Mouse (Mus musculus) large intestine, adult 2 months (tissue): Measurements from ENCODE around the gene Afm. TPM values are rescaled to one million over a fixed set of nuclear protein-coding genes. Genes with fewer than 3 reads are reported as not detected.

ENCODE experiments used
- DNase-seq: peaks from one replicate; pipeline ENCODE4 v3.0.0-alpha.2; 2012; ENCODE audit warnings: low read depth, low spot score
- WGBS: fragments of 180-500 bp; shearing (Covaris S2); methylation state at CpG from one replicate; pipeline ENCODE4 v1.1.7; 2018; 5-methylcytosine and 5-hydroxymethylcytosine counted together
- polyA plus RNA-seq: library from polyadenylated mRNA; depleted of rRNA; stranded (reverse); fragments of >200 nt; gene quantifications from 2 replicates; pipeline ENCODE4 v1.2.3, GENCODE M21; 2012; rRNA removed

Afm gene
- polyA plus RNA-seq: 0.14 TPM in 1 of 2 replicates, not detected in the other

- peak; percentile 28 for DNase-seq
- 34% methylated on average over 6 of the region's 6 CpGs for WGBS
Observed at GRCm38 (mm10) chr5:90518356-90519100, at the start of gene Afm. Gene Afm (plus strand): TSS chr5:90518932.

DNA sequence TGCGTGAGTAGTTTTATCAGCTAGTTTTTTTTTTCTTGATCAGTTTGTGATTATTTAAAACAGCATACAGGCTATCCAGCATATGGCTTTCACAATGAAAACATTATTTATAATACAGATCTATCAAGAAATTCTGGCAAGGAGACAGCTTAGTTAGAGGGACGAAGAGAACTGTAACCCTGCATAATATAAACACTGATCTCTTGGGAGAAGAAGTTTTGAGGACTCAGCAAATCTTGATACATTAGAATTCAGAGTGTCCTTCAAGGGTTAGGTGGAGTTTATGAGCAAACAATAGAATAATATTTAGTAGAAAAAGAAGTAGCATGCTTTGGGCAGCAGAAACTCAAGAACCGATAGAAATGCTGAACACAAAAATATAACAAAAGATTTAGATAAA lies 47.9 kb upstream of the Afm start:
- DNase-seq: no peak
- 79% methylated on average over 3 of the region's 3 CpGs for WGBS

DNA sequence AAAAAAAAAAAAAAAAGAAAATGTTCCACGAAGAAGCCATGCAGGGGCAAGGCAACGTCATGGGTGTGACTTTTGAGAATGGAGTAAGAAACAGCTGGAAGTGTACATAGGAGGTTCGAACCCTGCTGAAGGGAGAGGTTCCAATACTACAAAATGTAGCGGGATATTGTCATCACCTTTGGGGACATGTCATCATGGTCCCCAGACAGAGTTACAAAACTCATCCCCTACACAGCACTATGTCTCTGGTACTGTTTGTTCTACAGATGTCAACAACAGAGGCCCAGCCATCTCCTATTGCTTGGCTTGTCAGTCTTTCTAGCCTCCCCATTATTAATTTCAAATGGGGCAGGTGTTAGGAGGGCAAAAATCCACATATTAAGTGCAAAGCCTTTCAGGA lies 44.8 kb upstream of the Afm start:
- 89% methylated on average over 4 of the region's 4 CpGs for WGBS
- no peak for DNase-seq

DNA sequence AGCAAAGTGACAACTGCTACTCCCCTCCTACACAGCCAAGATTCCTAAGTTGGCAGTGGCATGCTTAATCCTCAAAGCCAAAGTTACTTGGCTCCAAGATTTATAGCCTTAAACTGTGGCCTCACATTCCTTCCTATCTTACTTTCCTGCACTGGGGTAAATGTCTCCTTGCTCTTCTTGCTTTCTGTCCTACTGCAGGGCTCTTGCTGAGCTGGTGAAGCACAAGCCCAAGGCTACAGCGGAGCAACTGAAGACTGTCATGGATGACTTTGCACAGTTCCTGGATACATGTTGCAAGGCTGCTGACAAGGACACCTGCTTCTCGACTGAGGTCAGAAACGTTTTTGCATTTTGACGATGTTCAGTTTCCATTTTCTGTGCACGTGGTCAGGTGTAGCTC lies 44.4 kb upstream of the Afm start:
- 80% methylated on average over 5 of the region's 5 CpGs for WGBS

DNA sequence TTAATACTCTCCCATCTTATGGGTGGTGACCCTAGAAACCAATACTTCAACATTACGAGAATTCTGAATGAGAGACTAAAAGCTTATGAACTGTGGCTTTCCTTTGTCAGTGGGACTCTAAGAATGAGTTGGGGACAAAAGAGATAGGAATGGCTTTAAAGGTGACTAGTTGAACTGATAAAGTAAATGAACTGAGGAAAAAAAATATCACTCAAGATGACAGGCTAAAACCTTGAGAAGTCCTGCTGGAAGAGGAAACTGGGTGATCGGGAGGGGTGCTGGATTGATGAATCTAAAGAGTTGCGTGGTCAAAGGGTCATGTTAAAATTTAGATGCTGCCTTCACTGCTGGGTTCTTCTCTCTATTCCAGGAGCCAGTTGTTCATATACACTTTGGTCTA lies 42.0 kb upstream of the Afm start:
- 62% methylated on average over 3 of the region's 3 CpGs for WGBS
- no peak for DNase-seq

More for the DNA sequence above, 44.4 kb upstream of the Afm start:
- DNase-seq: no peak

DNA sequence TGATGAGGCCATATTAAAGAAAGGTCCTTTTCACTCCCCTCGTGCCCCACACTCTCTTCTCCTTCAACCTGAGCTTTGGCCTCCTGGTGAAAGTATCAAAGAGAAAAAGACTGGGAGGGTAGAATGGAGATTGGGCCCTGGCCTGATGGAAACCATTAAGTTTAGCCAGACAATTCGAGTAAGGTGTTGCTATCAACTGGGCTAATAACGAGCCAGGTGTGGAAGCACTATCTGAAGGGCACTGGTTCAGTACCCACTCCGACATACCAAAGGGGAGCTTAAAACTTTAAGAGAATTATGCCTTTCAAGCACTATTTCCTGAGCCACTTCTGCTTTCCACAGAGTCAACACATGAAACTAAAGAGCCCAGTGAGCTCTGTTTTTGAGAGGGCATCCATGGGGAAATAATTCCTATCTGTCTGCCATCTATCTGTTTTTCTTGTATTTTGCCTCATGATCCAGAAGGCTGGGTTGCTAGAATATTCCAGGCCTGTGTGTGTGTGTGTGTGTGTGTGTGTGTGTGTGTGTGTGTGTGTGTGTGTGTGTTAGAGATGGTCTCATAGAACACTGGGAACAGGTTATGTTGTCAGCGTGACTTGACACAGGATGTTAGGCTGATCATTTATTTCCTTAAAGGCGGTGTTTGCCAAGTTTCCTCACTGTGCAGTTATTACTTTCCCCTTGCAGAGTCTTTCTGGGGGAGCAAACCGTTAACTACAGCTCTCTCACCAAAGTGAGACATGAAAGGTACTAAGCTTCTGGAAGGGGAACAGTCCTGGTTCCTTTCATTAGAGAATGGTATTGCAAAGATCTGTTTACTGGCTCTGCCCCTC lies 41.2 kb upstream of the Afm start:
- no peak for DNase-seq
- 34% methylated on average over 7 of the region's 7 CpGs for WGBS

DNA sequence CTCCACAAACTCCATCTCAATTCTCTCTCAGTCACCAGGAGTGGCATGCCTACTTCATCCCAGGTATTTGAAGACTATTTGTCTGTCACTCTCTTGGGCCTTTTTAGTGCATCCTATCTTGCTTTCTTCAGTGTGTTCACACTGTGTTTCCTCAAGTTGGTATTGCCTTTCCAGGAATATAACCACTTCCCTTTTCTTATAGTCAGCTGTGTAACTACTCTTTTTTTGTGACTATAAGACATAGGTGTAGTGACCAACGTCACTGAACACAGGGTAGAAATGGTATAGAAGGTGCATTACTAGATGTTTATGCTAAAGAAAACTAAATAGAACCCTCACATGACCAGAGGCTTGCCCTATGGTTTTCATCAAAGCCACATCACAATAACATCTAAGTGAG lies 39.8 kb upstream of the Afm start:
- WGBS: 79% methylated on average over 1 of the region's 1 CpGs
- no peak for DNase-seq

DNA sequence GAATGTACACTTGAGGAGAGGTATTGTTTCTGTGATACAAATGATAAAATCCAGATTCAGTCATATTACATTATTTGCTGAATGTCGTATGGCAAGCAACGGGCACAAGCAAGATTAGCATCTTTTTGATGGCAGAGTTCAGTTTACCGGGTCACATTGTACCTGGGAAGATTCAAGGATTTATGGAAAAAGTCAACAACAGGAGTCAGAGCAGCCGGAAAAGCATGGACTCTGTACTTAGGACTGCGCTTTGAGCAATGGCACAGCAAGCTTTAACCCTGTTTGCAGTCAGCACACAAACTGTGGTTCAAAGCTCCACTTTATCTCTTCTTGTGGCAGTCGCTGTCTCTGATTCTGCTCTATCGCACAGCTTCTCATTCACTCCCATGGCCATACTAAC lies 33.1 kb upstream of the Afm start:
- no peak for DNase-seq
- WGBS: 48% methylated on average over 7 of the region's 7 CpGs

- WGBS: 42% methylated on average over 7 of the region's 7 CpGs
- no peak for DNase-seq
Observed at GRCm38 (mm10) chr5:90488323-90488722, 30.4 kb upstream of the Afm start.

DNA sequence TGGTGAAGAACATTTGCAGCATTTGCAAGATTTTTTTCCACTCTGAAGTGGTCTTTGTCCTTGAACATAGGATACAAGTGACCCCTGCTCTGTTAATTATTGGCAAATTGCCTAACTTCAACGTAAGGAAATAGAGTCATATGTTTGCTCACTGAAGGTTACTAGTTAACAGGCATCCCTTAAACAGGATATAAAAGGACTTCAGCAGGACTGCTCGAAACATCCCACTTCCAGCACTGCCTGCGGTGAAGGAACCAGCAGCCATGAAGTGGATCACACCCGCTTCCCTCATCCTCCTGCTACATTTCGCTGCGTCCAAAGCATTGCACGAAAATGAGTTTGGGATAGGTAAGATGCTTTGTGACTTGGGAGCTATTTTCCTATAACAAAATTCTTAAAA lies 28.2 kb upstream of the Afm start, which contains the start of gene Afp:
Afp (plus strand) TSS at position 220 of the 400 bp plus-strand sequence.
- DNase-seq: no peak
- WGBS: 73% methylated on average over 7 of the region's 7 CpGs

- no peak for DNase-seq
- WGBS: 79% methylated on average over 9 of the region's 9 CpGs
Observed at GRCm38 (mm10) chr5:90492440-90492839, 26.3 kb upstream of the Afm start.

DNA sequence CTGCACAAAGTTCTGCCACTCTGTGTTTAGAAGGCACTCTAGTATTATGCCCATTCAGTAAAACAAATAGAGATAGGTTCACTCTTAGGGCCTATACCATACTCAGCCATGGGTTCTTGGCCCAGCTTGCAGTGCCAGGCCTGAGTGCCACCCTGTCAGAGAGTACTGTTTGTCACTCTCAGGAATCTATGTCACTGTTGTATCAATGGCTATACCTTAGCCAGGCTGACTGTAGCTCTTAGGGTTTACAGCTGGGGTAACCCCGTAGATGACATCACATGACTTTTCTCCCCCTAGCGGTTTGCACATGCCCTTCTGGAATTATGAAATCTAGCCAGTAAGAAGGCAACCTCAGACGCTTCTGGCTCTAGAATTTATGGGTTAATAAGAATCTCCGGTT lies 24.4 kb upstream of the Afm start:
- no peak for DNase-seq
- 90% methylated on average over 4 of the region's 4 CpGs for WGBS

- 79% methylated on average over 7 of the region's 7 CpGs for WGBS
- no peak for DNase-seq
Observed at GRCm38 (mm10) chr5:90499509-90499908, 19.2 kb upstream of the Afm start.

GRCm38 (mm10) chr5:90500714-90501113 lies 18.0 kb upstream of the Afm start:
- 2% methylated on average over 6 of the region's 6 CpGs for WGBS
- peak; percentile 46 for DNase-seq

DNA sequence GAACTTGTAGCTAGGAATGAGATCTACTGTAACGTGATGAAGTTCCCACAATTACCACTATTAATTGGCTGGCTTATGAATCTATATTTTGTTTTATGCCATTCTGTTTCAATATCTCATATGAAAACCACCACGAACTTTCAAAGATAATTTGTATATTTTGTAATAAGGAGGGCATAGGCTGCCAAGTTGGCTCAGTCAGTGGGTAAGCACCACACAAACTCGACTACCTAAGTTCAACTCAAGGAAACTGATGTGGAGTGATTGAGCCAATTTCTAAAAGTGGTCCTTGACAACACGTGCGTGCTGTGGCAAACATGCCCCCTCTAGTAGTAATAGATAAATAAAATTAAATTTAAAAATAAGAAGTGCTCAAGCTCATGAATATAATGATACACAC lies 17.0 kb upstream of the Afm start:
- WGBS: 88% methylated on average over 5 of the region's 5 CpGs
- no peak for DNase-seq

DNA sequence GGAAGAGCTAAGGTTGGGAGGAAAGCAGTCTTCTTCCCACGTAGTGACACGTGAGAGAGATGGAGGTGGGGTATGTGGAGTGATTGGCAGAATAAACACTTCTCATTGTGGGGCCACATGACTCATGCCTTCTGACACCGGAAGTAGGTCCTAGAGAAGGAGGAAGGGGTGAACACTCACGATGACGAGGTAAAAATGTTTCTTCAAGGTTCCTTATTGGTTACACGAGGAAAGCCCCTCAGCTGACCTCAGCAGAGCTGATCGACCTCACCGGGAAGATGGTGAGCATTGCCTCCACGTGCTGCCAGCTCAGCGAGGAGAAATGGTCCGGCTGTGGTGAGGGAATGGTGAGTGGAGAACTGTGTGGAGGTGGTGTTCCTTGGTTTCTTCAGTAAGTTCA lies 14.0 kb upstream of the Afm start:
- WGBS: 59% methylated on average over 11 of the region's 11 CpGs
- DNase-seq: no peak

DNA sequence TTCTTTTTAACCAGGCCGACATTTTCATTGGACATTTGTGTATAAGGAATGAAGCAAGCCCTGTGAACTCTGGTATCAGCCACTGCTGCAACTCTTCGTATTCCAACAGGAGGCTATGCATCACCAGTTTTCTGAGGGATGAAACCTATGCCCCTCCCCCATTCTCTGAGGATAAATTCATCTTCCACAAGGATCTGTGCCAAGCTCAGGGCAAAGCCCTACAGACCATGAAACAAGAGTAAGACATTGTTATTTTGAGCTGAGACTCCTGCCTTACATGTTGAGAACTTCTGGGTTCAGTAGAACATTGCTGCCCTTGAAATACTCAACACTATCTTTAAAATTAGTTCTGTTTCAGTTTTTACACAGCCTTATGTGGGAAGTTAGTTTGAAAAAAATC lies 12.2 kb upstream of the Afm start:
- 80% methylated on average over 2 of the region's 2 CpGs for WGBS
- DNase-seq: no peak

DNA sequence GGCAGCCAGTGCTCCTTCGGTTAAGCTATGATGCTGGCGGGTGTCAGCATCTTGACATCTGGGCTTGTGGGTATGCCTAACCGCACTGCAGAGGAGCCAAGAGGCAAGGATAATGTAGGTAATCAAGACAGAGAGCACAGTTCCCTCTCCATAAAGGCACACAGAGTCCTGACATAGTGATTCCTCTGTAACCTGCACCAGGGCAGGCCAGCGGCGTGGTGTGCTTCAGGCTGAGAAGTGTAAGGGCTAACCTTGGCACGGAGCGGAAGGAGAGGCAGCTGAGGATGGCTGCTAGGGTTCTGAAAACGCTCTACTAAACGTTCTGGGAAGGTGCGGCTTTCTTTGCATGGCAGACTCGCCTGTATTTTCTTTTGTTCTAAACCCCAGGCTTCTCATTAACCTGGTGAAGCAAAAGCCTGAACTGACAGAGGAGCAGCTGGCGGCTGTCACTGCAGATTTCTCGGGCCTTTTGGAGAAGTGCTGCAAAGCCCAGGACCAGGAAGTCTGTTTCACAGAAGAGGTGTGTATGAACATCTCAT lies 11.3 kb upstream of the Afm start:
- 64% methylated on average over 13 of the region's 13 CpGs for WGBS
- no peak for DNase-seq

DNA sequence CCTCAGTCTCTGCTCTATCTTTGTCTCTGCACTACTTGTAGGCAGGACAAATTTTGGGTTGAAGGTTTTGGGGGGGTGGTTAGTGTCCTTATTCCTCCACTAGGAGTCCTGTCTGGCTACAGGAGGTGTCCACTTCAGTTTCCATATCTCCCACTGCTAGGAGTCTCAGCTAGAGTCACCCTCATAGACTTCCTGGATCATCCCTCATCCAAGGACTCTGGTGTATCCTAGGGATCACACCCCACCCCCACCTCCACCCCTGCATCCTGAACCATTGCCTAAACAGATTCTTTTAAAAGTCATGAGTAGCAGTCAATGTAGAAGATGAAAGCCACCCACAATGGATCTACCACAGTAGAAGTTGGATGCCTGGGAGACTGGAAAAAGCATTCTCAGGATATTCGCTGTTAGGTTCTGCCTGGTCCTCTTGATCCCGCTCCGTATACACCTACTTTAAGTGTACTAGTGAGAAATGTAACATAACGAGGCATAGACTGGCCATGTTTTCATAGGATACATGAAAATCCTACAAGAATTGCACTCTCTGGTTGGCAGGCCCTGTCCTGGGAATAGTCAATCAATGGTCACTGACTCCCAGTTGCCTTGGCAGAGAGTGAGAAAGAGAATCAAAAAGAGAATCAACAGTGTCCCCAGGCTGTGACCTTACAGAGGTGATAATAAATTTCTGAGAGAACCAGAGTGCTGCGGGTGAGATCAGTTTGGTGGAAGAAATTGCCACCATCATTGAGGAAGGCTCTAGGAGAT lies 8.7 kb upstream of the Afm start:
- DNase-seq: no peak
- 97% methylated on average over 5 of the region's 5 CpGs for WGBS
